Mouse (Mus musculus) layer of hippocampus, adult 8-10 months (tissue): Measurements from ENCODE around the gene Galnt18. TPM values are rescaled to one million over a fixed set of nuclear protein-coding genes. Genes with fewer than 3 reads are reported as not detected.

Source experiments
- DNase-seq, 2 experiments: peaks; one replicate each; pipeline ENCODE4 v3.0.0; 2022; ENCODE audit warnings: low spot score in 2 of 2
- total RNA-seq, 4 experiments: library from RNA; stranded (reverse); gene quantifications; 2 replicates each; pipeline ENCODE4 v1.2.4; 2022

The Galnt18 gene
- total RNA-seq, 4 experiments from 2014 or later: 47.4 to 55.6 (median 53.4) TPM

DNA sequence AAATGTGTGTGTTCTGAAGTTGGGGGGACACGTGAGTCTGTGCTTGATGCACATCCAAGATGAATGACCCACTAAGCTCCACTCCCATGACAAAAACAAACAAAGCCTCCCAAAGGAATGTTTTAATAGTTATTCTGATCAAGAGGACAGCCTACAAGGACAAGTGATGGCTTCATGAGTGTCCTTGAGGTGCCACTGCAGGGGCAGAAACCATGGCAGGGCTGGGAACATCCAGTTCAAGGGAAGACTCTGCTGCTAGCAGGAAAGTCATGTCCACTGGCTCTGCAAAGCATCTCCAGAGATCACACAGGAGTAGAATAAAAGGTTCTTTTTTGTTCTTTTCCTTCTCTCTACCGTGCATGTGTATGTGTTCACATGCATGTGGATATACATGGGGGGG is 140.9 kb downstream of the Galnt18 start:
- DNase-seq: no peak

DNA sequence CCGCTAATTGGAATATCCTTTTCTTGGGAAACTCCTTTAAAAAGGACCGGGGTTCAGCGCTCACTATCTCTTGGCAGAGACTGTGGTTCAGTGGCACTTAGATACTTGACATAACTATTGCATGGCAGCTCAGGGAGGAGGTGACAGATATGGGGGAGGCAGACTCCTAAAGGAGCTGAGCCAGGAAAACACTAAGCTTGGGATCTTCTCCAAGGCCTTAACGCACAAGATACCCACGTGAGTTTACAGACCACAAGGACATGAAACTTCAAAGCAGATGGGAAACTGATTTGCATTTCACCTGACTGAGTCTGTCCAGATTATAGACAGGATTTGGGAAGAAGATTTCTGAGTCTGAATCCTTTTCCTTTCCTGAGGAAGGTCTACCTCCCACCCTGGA is 141.3 kb downstream of the Galnt18 start:
- no peak for DNase-seq

DNA sequence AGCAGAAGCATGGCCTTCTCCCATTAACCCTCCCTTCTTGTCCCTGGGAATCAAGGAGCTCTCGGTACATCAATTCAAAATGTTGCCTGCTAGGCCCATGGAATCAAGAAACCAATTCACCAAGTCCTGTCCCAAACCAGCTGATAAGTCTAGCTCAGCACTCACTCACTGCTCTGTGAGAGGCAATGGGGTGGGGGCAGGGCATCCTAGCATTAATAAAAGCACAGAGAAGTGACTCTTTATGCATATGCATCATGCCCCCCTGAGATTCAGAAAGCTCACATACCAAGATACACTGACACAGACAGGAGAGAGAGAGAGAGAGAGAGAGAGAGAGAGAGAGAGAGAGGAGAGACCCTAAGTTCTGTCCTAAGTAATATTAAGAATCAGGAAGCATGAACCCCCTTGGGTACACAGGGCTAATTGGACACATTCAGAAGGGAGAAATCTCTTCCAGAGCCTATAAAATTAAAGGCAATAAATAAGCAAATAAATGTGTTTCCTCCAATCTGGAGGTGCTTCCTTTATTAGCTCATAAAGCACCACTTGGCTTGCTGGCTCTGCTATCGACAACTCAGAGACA is 141.8 kb downstream of the Galnt18 start:
- DNase-seq: no peak

GRCm38 (mm10) chr7:111636503-111636902 is 143.3 kb downstream of the Galnt18 start:
- DNase-seq: no peak

- no peak for DNase-seq
Observed at GRCm38 (mm10) chr7:111631265-111631664, 148.5 kb downstream of the Galnt18 start.

- no peak for DNase-seq
Observed at GRCm38 (mm10) chr7:111626232-111626631, 153.5 kb downstream of the Galnt18 start.

DNA sequence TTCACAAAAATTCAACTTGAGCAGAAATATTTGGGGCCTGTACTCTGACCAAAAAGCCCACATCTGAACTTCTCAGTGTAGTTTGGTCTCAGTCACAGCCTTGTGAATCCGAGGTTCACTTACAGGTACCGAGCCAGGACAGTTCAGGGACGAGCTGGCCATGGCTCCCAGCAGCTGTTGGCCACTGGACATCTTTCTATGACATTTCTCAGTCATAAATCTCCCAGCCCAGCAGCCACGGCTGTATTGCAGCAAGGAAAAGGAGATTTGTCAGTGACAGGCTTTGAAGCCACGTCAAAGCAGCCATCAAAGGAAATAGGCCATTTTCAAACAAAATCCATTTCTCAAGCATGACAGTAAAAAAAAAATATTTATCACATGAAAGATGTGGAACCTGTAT is 154.0 kb downstream of the Galnt18 start:
- DNase-seq: no peak

GRCm38 (mm10) chr7:111616231-111616937 is 163.4 kb downstream of the Galnt18 start:
- no peak for DNase-seq

DNA sequence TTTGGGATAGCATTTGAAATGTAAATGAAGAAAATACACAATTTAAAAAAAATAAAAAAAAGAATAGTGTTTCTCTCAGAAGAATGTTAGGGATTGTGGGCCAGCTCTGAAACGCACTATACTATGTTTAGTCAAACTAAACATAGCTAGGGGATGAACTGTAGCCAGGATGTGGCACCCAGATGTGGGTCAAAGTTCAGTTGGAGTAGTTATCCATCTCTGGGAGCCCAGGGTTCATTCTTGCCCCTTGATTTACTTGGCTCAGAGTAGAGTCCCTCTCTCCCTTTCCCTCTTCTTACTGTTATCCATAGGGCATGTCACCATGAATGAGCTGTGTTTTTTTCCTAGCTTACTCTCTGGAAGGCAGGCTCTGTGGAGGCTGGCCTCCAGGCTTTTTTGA is 165.3 kb downstream of the Galnt18 start:
- no peak for DNase-seq

DNA sequence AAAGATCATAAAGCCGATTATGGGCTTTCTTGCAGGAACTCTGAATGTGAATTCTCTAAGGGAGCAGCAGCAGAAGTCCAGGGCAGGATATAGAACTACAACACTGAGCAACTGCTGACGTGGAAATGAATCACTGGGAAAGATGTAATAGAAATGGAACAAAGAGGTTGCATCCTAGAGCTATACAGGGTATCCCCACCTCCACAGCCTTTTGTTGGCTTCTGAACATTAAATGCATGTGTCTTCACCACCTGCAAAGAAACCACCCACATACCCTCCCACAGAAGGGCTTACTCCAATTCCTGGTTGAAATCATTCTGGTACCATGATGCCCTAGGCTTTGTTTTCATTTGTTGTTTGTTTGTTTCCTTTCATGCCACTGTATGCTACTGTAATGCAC is 172.3 kb downstream of the Galnt18 start:
- DNase-seq: no peak

DNA sequence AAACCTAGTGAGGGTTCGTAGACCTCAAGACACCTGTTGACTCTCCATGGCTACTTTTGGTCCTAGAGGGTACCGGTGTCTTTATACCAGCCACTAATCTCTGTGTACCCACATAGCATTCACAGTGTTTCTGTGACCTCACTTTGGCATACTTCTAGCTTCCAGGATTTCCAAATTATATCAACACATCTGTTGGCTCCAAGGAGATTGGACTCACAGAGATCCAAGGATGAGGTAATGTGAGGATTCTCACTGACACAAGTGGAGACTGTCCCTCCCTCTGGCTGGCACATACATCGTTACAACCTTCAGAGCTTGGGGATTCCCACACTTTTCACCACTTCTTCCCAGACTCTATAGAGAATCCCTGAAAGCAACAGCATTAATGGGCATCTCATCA is 173.7 kb downstream of the Galnt18 start:
- no peak for DNase-seq

DNA sequence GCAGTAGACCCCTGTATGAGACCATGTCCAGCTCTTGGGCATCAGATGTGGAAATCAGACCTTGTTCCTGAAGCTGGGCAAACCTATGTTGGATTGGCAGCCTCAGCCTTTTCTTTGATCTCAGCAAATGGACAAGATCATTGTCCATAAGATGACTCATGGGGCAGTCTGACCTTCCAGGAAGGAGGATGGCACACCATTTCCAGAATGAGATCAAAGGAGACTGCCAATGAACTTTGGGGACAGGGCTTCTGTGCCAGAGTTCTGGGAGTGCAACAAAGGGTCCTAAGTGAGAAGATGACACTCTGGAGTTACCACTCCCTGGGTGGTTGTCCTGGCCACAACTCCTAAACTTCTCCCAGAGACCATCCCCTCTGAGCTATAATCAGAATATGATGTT is 174.1 kb downstream of the Galnt18 start:
- DNase-seq: no peak

DNA sequence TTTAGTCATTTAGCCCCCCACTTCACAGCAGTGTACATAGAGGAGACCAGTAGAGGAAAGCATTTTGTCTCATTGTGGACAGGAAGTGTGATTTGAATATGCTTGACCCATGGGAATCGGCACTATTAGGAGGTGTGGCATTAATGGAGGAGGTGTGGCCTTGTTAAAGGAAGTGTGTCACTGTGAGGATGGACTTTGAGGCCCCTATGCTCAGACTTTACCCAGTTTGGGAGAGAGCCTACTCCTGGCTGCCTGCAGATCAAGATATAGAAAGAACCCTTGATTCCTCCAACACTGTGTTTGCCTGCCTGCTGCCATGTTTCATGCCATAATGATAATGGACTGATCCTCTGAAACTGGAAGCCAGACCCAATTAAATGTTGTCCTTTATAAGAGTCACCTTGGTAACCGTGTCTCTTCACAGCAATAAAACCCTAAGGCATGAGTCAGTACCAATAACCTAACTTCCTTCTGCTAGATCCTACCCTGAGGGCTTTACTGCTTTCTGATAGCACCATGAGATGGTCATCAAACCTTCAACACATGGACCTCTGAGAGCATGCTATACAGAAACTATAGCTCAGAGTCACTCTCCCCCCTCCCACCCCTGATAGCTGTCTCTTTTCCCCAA is 175.1 kb downstream of the Galnt18 start:
- DNase-seq: no peak

GRCm38 (mm10) chr7:111603186-111603585 is 176.6 kb downstream of the Galnt18 start:
- no peak for DNase-seq

- peak in 1 of 2 experiments; percentile 33 for DNase-seq
Observed at GRCm38 (mm10) chr7:111601339-111602067, 178.3 kb downstream of the Galnt18 start.

DNA sequence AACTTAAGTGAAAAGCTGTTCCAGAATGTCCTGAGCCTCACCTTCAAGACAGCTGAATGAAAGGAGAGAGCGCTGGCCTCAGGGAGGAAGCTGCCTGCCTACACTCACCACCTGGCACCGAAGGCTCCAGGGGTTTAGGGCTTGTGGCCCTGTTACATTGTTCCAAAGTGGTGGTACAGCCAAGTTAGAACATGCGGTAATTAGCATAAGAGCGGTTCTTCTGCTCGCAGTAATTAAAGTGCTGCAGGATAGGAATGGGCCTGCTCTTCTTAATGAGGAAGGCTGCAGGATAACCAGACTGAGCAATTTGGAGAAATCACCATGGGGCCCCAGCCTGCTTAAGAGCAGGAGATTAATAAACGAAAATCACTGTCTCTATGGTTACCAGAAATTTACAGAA is 179.0 kb downstream of the Galnt18 start:
- DNase-seq: peak in 1 of 2 experiments; percentile 23

DNA sequence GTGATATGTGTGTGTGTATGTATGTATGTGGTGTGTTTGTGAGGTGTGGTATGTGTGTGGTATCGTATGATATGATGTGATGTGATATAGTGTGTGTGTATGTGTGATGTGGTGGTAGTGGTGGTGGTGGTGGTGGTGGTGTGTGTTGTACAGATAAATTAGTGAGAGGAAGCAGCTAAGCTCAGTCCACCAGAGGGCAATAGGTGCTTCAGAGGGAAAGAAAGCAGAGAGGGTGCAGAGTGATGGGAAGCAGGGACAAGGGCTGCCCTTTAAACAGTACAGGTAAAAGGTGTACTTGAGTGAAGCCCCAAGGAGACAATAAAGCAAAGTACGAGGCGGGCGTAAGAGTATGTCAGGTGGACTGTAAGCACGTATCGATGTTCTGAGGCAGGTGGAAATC is 186.1 kb downstream of the Galnt18 start:
- DNase-seq: no peak

- DNase-seq: peak in 1 of 2 experiments; percentile 25
Observed at GRCm38 (mm10) chr7:111589506-111590125, 190.2 kb downstream of the Galnt18 start.

DNA sequence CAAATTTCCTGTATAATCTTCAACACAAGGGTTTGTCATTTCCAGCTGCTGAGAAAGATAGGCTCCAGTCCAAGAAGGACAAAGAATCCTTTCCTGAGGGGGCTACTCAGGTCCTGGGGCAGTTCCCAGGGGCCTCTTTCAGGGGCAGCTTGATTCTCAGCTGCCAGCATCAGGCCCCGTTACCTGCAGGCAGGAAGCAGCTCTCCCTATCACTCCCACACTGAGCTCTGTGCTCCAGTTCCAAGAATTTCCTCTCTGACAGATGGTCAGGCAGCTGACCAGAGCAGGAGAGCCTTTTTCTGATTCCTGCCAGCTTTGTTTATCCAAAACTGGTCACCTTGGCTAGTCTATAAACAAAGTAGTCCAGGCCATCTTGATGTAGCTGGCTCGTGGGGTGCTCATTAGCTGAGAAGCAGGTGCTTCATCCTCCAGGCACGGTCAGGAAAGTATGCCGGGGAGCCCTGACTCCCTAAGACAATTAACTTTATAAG is 191.4 kb downstream of the Galnt18 start:
- DNase-seq: no peak

DNA sequence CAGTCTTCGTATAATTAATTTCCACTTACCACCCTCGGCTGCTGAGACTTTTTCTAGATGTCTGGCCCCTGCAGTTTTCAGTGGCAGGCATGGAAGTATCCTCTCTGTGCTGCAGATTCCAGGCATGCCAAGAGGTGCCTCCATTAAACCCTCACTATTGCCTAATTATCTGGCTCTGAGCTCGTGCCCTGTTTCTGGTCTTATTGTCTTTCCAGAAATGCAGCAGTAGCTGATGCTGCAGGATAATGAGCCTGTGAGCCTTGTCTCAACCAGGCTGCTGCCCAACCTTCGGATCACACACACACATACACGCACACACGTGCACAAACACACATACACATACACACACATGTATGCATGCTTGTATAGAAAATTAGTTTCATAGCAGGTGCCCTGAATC is 199.2 kb downstream of the Galnt18 start:
- no peak for DNase-seq

DNA sequence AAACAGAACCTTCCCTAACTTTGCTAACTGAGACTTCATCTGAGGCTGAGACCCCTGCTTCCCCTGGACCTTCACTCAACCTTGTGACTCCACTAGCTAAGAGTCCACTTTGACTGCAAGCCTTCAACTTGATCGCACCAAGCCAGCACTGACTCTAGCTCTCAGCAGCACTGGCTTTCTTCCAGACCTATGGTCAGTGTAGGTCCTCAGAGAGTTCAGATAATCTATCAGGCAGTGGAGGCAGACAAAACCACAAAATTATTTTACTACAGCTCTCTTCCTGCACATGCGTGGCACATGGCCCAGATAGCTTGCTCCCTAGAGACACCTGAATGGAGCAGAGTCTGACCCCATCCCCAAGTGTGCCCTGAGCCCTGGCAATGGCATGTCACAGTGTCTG is 204.7 kb downstream of the Galnt18 start:
- no peak for DNase-seq

DNA sequence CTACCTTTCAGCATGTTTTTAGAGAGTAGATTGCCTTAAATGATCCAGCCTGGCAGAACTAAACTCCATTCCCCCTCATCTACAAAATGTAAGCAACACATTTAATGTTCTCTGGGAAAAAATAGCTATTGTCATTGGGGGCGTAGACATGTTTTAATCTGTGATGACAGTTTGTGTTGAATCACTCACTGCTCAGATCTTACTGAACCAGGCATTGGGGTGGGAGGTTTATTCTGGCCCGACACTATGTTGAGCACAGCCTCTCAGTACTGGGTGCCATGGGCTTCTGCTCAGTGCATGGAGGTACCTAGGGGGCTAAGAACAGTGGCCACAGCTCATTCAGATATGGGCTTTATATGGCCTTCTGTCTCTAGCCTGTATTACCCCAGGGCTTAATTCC is 207.4 kb downstream of the Galnt18 start:
- peak; percentile 37 to 42 for DNase-seq
